Mouse (Mus musculus) liver, adult 2 months (tissue): ENCODE data around the gene Jak1. TPM values are rescaled to one million over a fixed set of nuclear protein-coding genes. Genes with fewer than 3 reads are reported as not detected.

Source experiments
- DNase-seq: peaks from one replicate; pipeline ENCODE4 v3.0.0-alpha.2; 2011; ENCODE audit warnings: low read depth, low spot score; ENCODE audit errors: extremely low read depth
- H3K27ac ChIP-seq: fragments of 200-500 bp; replicated peaks from 2 replicates; pipeline ENCODE4 v1.5.1; 2012; ENCODE audit warnings: low read depth, mild to moderate bottlenecking, control low read depth, inconsistent platforms, low read length; ENCODE audit not compliant: insufficient read depth
- H3K27me3 ChIP-seq: fragments of 200-500 bp; 2 replicates; pipeline ENCODE4 v1.6.1; 2012; ENCODE audit warnings: mild to moderate bottlenecking, moderate library complexity, low read length, inconsistent platforms; ENCODE audit not compliant: control insufficient read depth, insufficient read depth
- H3K36me3 ChIP-seq: fragments of 200-500 bp; 2 replicates; pipeline ENCODE4 v1.6.1; 2012; ENCODE audit warnings: low read length, inconsistent platforms; ENCODE audit not compliant: control insufficient read depth, insufficient read depth
- H3K4me1 ChIP-seq: fragments of 200-500 bp; 2 replicates; pipeline ENCODE4 v1.6.1; 2011; ENCODE audit warnings: low read length; ENCODE audit not compliant: control insufficient read depth, insufficient read depth
- H3K4me3 ChIP-seq: fragments of 200-500 bp; 2 replicates; pipeline ENCODE4 v1.5.1; 2011; ENCODE audit warnings: low read depth, mild to moderate bottlenecking, control low read depth, low read length, moderate library complexity; ENCODE audit not compliant: insufficient read depth
- H3K79me2 ChIP-seq: fragments of 200-500 bp; 2 replicates; pipeline ENCODE4 v1.6.1; 2012; ENCODE audit warnings: inconsistent platforms, mild to moderate bottlenecking, low read length, moderate library complexity; ENCODE audit not compliant: control insufficient read depth, insufficient read depth
- H3K9ac ChIP-seq: fragments of 200-500 bp; 2 replicates; pipeline ENCODE4 v1.6.1; 2012; ENCODE audit warnings: low read depth, mild to moderate bottlenecking, control low read depth, inconsistent platforms, low read length
- CTCF ChIP-seq: fragments of 200-500 bp; IDR thresholded peaks from 2 replicates; pipeline ENCODE4 v1.5.1; 2011; ENCODE audit warnings: low read depth, low read length, control low read depth
- POLR2A ChIP-seq: fragments of 200-500 bp; IDR thresholded peaks from 2 replicates; pipeline ENCODE4 v1.6.1; 2011; ENCODE audit warnings: low read length, control low read depth; ENCODE audit not compliant: insufficient read depth; ENCODE audit errors: extremely low read depth
- WGBS: fragments of 180-500 bp; shearing (Covaris S2); methylation state at CpG from one replicate; pipeline ENCODE4 v1.1.7; 2018; 5-methylcytosine and 5-hydroxymethylcytosine counted together
- polyA plus RNA-seq: library from polyadenylated mRNA; depleted of rRNA; stranded (reverse); fragments of >200 nt; gene quantifications from 2 replicates; pipeline ENCODE4 v1.2.3, GENCODE M21; 2012
- total RNA-seq: library from RNA; depleted of rRNA; stranded (reverse); fragments of >200 nt; gene quantifications from 2 replicates; pipeline ENCODE4 v1.2.3, GENCODE M21; 2014

The Jak1 gene
- total and polyA plus RNA-seq, 2 experiments = 21.7 to 67.1 TPM

DNA sequence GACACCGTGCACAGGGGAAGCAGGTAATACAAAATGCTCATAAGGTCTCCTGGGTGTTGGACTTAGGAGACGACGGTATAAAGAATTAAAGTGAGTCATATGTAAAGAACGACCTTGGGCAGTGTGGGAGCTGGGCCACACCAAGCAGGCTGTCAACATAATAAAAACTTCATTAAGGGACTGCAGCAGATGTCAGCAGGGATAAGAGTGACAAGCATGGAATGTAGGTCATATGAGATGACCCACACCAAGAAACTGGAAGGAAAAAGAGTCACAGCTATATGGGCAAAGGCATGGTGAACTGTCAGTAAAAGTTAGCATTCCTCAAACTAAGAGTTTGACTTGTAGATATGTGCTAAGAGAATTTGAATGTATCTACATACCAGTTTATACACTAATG, 120.7 kb downstream of the Jak1 start:
- WGBS = 88% methylated on average over 4 of the region's 4 CpGs
- H3K27me3 ChIP-seq = no peaks in the 10 kb centered on the region
- H3K4me3 ChIP-seq = no peak overlapping the region
- TF ChIP-seq CTCF (no peak), POLR2A (no peak)
- H3K79me2 ChIP-seq = no peaks in the 10 kb centered on the region
- H3K9ac ChIP-seq = no peak overlapping the region
- H3K36me3 ChIP-seq = peaks cover 1% of the 10 kb centered on the region; the same call in 1 of the 2 replicates
- no peaks in the 10 kb centered on the region; the same call in 1 of the 2 replicates for H3K4me1 ChIP-seq
- no peak overlapping the region for H3K27ac ChIP-seq
- no peak for DNase-seq

DNA sequence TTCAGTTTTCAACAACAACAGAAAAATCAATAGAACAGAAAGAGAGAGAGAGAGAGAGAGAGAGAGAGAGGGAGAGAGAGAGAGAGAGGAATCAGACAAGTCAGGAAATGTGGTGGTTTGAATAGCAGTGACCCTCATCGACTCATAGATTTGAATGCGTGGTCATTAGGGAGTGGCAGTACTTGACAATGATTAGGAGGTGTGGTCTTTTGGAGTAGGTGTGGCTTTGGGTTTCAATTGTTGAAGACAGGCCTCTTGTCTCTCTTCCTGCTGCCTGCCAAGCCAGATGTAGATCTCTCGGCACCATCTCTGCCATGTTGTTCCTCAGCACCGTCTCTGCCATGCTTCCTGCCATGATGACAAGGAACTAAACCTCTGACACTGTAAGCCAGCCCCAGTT, 121.2 kb downstream of the Jak1 start:
- no peak overlapping the region for H3K27ac ChIP-seq
- H3K79me2 ChIP-seq = no peaks in the 10 kb centered on the region
- no peaks in the 10 kb centered on the region for H3K36me3 ChIP-seq
- 80% methylated on average over 4 of the region's 4 CpGs for WGBS
- TF ChIP-seq POLR2A (no peak), CTCF (no peak)
- H3K9ac ChIP-seq = no peak overlapping the region
- DNase-seq = no peak
- H3K4me3 ChIP-seq = no peak overlapping the region
- H3K4me1 ChIP-seq = no peaks in the 10 kb centered on the region; the same call in 1 of the 2 replicates
- H3K27me3 ChIP-seq = no peaks in the 10 kb centered on the region

DNA sequence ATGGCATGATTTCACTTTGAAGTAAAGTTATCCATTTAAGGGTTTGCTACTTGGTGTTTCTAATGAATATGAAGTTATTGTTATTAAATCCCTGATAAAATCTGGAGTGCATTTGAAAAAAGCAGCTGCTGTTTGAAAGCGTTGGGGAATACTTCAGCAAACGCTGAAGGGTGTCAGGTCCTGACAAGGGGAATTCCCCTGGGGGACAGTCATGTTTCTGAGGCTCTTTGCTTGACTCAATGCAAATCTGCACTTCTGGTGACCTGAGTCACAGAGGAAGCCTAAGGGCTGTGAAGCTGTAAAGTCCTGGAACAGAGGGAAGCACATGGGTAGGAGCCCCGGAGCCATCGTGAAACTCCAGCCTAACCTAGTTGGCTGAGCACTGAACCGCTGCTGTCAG, 123.3 kb downstream of the Jak1 start:
- no peak for TF ChIP-seq POLR2A
- TF ChIP-seq CTCF = no peak
- 68% methylated on average over 5 of the region's 5 CpGs for WGBS

DNA sequence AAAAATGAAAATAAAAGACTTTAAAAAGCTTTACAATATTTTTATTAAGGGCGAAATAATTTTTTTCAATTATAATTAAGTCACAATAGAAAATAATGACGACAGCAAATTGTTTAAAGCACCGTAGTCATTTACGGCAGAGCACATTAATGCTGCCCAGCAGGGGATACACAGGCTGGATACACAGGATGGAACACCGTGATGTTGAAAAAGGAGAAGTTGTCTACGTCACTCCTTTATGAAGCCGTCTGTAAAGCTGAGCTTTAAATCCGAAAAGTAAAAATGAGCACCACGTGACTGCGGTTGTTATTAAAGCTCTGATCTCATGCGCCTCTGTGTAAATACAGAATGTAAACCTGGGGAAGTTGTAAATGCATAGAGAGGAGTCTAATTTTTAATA, 127.1 kb downstream of the Jak1 start:
- no peak overlapping the region for H3K4me3 ChIP-seq
- no peak overlapping the region for H3K27ac ChIP-seq
- H3K9ac ChIP-seq = no peak overlapping the region
- 90% methylated on average over 11 of the region's 11 CpGs for WGBS
- H3K27me3 ChIP-seq = no peaks in the 10 kb centered on the region
- no peaks in the 10 kb centered on the region for H3K4me1 ChIP-seq
- no peak for TF ChIP-seq POLR2A
- no peak for TF ChIP-seq CTCF
- no peaks in the 10 kb centered on the region for H3K79me2 ChIP-seq
- DNase-seq = no peak
- H3K36me3 ChIP-seq = no peaks in the 10 kb centered on the region

More for the DNA sequence above, 123.3 kb downstream of the Jak1 start:
- H3K36me3 ChIP-seq = no peaks in the 10 kb centered on the region
- no peak overlapping the region for H3K27ac ChIP-seq
- H3K27me3 ChIP-seq = no peaks in the 10 kb centered on the region
- no peak overlapping the region for H3K4me3 ChIP-seq
- no peaks in the 10 kb centered on the region for H3K79me2 ChIP-seq
- no peak for DNase-seq
- H3K9ac ChIP-seq = no peak overlapping the region
- H3K4me1 ChIP-seq = no peaks in the 10 kb centered on the region; the same call in 1 of the 2 replicates

DNA sequence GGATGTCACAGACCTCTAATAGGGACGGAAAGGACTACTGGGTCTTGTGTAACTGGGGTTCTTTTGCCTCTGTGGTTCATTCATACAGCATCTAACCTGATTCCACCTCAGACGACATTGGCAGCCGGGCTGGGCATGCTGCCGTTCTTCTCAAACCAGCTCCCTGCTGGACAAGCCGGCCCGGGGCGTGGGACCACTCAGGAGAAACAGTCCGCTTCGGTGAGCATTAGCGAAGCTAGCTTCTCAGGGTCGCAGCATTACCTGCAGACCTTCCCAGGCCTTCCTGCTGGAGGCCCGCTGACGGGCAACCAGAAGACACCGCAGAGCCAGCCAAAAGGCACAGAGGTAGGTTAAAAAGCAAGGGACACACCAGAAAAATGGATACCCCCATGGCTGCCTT, 129.2 kb downstream of the Jak1 start:
- Histone ChIP-seq H3K79me2 (no peaks in the 10 kb centered on the region), H3K36me3 (no peaks in the 10 kb centered on the region), H3K27me3 (no peaks in the 10 kb centered on the region), H3K4me3 (no peak overlapping the region), H3K27ac (no peak overlapping the region), H3K4me1 (no peaks in the 10 kb centered on the region), H3K9ac (no peak overlapping the region)
- no peak for DNase-seq
- TF ChIP-seq CTCF (no peak), POLR2A (no peak)
- WGBS = 94% methylated on average over 14 of the region's 14 CpGs

DNA sequence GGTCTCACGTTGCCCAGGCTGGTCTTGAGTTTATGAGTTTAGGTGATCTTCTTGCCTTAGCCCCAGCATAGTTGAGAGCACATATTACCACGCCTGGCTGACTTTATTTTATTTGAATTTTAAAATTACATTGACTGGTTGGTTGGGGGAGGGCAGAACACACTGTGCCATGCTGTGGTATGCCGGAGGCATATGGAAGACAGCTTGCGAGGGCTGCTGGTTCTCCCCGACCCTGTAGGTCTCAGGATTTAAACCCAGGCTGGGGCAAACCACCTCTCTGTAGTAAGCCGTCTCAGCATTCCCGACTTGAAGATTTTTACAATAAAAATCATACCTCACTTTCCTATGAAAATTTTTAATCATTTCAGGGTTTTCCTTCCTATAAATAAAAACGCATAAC, 130.1 kb downstream of the Jak1 start:
- no peak for TF ChIP-seq POLR2A
- TF ChIP-seq CTCF = no peak
- H3K4me1 ChIP-seq = no peaks in the 10 kb centered on the region
- no peak overlapping the region for H3K4me3 ChIP-seq
- no peaks in the 10 kb centered on the region for H3K79me2 ChIP-seq
- WGBS = 86% methylated on average over 8 of the region's 8 CpGs
- no peak overlapping the region for H3K27ac ChIP-seq
- H3K36me3 ChIP-seq = no peaks in the 10 kb centered on the region
- H3K9ac ChIP-seq = no peak overlapping the region
- H3K27me3 ChIP-seq = no peaks in the 10 kb centered on the region
- DNase-seq = no peak
